Mouse (Mus musculus): ENCODE results near the gene Zfp593.
"Not testable (repeated sequence)": the region's sequence is repeated elsewhere in the genome, so short reads cannot be mapped to it uniquely, and the experiment has no call there.

The Zfp593 gene

DNA sequence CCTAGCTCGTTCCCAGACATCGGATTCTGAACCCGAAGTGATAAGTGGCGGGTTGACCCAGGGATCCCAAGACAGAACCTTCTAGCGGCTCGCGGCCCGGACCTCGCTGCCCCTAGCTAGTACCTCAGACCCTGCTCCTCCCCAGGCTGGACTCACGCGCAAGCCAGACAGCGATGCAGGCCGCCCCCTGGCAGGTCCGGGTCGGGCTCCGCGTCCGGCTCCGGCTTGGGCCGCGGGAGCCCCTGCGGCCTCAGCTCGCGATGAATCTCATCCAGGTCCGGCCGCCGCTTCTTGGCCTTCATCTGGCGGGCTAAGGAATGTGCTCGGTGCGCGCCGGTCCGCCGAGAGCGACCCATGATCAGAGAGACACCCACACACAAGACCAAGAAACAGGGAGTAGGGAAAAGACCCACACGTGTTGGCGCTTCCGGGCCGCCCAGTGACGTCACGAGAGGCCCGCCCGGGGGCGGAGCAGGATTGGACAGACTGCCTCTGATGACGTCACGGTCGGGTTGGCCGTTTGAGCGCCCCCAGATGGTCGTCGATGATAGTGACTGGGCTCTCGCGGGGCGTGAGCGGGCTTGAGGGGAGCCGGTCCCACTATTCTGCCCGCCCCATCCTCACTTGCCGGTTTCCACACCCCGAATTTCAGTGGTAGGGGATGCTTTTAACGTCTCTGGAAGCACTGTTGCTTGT, at the start of gene Zfp593:
Gene Zfp593, minus strand, starts transcription at position 445 of the 696 bp plus-strand sequence.
- peak; percentile 88 for DNase-seq (ENCODE audit: low spot score)

DNA sequence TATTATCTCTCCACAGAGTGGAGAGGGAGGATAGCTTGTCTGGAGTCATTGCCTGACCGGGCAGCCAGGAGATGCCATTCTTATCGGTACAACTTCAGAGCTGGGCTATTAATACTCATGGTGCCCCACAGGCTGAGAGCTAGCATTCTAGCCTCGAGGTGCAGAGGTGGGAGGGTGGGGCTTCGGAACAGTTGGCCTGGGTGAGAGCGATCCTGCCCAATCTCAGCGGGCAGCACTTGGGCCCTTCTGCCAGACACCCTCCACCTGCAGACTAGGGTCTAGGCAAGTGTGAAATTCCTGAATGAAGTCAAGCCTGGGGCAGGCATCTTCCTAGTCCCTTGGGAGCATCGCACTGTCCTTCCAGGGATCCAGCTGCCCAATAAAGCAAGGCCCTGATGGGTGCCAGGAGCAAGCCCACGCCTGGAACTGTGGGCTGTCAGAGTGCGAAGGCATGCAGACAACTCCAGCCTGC, 48.3 kb upstream of the Zfp593 start:
- DNase-seq (ENCODE audit: low spot score) = no peak

DNA sequence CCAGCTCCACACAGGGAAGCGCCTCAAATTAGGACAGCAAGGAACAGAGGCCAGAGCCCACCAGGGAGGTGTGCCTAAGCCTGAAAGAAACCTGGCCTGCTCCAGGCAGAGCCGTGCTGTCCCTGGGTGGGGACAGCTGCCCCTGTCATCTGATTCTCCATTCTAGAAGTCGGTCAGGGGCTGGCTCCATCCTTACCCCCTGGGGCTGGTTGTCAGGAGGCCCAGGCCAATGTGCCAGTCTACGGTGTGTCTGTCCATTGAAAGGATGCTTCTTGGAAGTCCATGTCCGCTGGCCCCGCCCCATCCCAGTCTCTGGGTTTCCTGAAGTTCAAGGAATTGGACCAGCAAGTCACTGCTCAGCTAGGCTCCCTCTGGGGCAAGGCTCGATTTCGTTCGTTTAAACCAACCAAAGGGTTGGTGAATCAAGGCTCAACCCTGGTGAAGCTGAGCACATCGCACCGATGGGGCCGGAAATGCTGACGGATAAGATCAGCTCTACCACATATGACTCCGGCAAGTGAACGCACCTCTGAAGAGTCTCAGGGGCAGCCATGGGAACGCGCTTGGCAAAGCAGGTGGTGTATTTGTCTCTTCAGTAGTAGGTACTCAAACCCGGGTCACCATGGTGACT, 47.8 kb upstream of the Zfp593 start:
- no peak for DNase-seq (ENCODE audit: low spot score)

GRCm38 (mm10) chr4:134292067-134292466, 46.7 kb upstream of the Zfp593 start:
- no peak for DNase-seq (ENCODE audit: low spot score)

DNA sequence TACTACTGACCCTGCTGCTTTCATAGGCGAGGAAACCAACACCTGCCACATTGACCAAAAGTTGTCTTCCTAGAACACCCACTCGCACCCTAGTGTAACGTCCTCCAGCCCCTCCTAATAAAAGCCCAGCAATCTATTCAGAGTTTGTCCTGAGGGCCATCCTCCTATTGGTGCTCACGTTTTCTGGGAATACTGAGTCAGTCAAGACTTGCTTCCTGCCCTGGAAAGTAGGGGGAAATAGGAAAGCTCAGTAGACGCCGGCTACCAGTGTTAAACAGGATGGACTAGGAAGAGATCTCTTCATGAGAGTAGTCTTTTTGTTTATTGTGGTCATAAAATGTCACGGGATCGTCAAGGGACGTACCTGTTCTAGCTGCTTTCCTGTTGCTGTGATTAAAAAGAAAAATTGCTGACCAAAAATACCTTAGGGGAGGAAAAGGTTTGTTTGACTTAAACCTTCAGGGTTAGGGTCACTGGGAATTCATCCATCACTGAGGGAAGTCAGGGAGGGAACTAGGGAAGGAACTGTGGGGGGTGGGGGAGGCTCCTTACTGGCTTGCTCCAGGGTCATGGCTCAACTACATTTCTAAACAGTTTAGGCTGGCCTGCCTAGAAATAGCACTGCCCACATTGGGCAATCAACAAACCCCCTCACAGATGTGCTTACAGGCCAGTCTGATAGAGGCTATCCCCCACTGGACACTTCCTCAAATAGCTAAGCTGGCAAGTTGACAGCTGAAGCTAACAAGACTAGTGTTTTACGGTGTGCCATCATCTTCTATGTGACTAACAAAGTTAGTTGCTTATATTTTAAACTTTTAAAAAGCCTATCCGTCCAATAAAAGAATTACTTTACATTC, 43.2 kb upstream of the Zfp593 start:
- no peak for DNase-seq (ENCODE audit: low spot score)

DNA sequence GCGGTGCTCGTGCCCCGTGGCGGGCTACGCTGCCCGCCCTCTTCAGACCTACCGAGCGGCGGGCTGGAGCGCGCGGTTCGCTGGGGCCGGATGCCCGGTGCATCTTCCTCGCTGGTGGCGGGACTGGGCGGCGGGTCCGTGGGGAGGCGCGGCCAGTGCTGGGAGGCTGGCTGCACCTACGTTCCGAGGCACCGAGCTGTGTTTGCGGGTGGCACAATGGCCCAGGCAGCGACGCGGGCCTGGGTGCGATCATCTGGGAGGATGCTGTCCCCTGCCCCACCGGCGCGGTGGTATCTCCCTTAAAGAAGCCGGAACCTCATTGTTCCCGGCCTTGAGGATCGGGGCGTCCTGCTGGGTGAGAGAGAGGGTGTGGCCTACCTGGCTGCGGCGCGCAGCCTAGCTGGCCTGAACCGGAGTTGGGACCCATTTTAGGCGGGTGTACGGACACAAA, 42.2 kb upstream of the Zfp593 start, which contains the start of gene Pdik1l:
Gene Pdik1l, minus strand, starts transcription at position 321 of the 451 bp plus-strand sequence.
- no peak for DNase-seq (ENCODE audit: low spot score)

GRCm38 (mm10) chr4:134287168-134287564, 41.8 kb upstream of the Zfp593 start:
- DNase-seq (ENCODE audit: low spot score) = peak; percentile 82

- DNase-seq (ENCODE audit: low spot score) = no peak
These were observed 41.1 kb upstream of the Zfp593 start for GRCm38 (mm10) chr4:134286226-134287167.

DNA sequence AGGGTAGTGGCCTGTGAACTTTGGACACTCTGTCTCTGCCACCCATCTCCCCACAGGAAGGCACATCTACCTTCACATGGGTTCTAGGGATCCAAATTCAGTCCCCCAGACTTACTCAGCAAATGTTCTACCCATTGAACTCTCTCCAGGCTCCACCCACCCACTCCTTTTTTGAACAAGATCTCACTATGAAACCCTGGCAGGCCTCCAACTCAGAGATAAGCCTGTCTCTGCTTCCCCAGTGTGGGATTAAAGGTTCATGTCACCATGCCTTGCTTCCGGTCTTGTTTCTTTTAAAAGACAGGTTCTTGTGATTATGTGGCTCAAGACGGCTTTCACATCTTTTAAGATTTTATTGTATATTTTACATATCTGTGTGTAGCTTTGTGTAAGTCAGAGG, 39.5 kb upstream of the Zfp593 start:
- no peak for DNase-seq (ENCODE audit: low spot score)

GRCm38 (mm10) chr4:134273417-134274345, 28.3 kb upstream of the Zfp593 start:
- DNase-seq (ENCODE audit: low spot score) = no peak

DNA sequence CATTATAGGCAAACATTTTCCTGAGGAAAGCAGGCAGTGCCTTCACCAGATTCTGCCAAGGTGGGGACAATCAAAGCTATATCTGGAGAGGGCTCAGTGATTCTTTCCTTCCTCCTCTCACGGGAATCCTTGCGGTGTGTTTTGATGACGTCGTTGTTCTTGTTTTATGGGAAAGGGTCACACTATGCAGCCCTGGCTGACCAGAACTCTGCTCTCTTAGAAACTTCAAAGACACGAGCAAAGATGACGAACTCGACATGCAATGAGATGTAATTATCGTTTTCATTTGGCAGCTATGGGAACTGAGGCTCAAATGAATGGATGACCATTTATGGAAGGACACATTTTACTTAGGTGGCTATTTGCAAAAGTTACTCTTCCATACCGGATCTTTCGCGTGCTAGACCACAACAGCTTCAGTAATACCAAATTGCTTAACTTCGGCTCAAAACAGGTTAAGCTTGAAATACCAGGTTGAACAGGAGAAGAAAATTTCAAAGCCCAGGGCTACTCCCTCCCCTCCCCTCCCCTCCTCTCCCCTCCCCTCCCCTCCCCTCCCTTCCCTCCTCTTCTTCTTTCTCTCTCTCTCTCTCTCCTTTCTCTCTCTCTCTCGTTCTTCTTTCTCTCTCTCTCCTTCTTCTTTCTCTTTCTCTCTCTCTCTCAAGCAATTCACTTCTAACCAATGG, 27.5 kb upstream of the Zfp593 start:
- DNase-seq (ENCODE audit: low spot score) = no peak

GRCm38 (mm10) chr4:134271979-134272378, 26.6 kb upstream of the Zfp593 start:
- DNase-seq (ENCODE audit: low spot score) = no peak

- DNase-seq (ENCODE audit: low spot score) = not testable (repeated sequence)
These were observed 24.2 kb upstream of the Zfp593 start for GRCm38 (mm10) chr4:134269622-134270021.

- DNase-seq (ENCODE audit: low spot score) = no peak
These were observed 22.8 kb upstream of the Zfp593 start for GRCm38 (mm10) chr4:134268102-134268655.

GRCm38 (mm10) chr4:134265860-134266585, 20.6 kb upstream of the Zfp593 start:
- DNase-seq (ENCODE audit: low spot score) = no peak

GRCm38 (mm10) chr4:134263191-134263590, 17.8 kb upstream of the Zfp593 start:
- no peak for DNase-seq (ENCODE audit: low spot score)

DNA sequence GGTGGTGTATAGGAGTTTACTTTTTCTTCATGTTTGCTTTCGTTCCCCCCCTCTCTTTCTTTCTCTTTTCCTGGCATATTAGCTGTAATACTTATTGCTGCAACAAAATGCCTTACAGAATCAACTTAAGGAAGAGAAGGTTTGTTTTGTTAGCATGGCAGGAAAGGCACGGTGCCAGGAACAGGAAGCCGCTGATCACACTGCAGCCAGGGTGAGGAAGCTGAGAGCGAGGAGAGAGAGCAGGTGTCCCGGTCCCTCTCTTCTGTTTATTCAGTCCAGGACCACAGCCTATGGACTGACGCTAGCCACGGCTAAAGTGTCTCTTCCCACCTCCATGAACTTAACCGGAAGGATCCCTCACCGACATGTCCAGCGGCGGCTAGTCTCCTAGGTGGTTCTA, 13.0 kb upstream of the Zfp593 start:
- no peak for DNase-seq (ENCODE audit: low spot score)

- no peak for DNase-seq (ENCODE audit: low spot score)
These were observed 12.0 kb upstream of the Zfp593 start for GRCm38 (mm10) chr4:134257198-134258009.
